Mouse (Mus musculus): ENCODE data around the gene Slc51a. TPM values are rescaled to one million over a fixed set of nuclear protein-coding genes. Genes with fewer than 3 reads are reported as not detected.
"Not testable (repeated sequence)": the region's sequence is repeated elsewhere in the genome, so short reads cannot be mapped to it uniquely, and the experiment has no call there.

Slc51a gene
- polyA plus RNA-seq, 1 experiment from 2014 or later = 2.4 TPM

GRCm38 (mm10) chr16:32446563-32447138 is 41.0 kb downstream of the Slc51a start:
- no peaks in the 10 kb centered on the region for H3K27me3 ChIP-seq (ENCODE audit: control insufficient read depth, insufficient read depth, low read length)
- H3K36me3 ChIP-seq (ENCODE audit: control insufficient read depth, insufficient read depth) = 0 out of 2 replicates have a peak, but pooled peaks cover 2% of the 10 kb centered on the region
- no peaks in the 10 kb centered on the region for H3K9me3 ChIP-seq (replicated peaks; ENCODE audit: control insufficient read depth, low read length)
- H3K4me3 ChIP-seq (ENCODE audit: low read length) = no peak overlapping the region
- H3K4me2 ChIP-seq (ENCODE audit: low read depth, low read length) = no peak overlapping the region
- no peak overlapping the region for H3K9ac ChIP-seq (ENCODE audit: low read length)
- WGBS = 47% methylated on average over 2 of the region's 2 CpGs
- ATAC-seq (replicated peaks; ENCODE audit: extremely low read depth, insufficient read depth, low FRiP score) = no peak
- H3K27ac ChIP-seq (ENCODE audit: low read length) = no peak overlapping the region
- H3K4me1 ChIP-seq (ENCODE audit: control insufficient read depth, insufficient read depth, low read length) = peaks cover 7% of the 10 kb centered on the region; the same call in 1 of the 2 replicates

- ATAC-seq (replicated peaks; ENCODE audit: extremely low read depth, insufficient read depth, low FRiP score) = no peak
- H3K9ac ChIP-seq (ENCODE audit: low read length) = no peak overlapping the region
Measured at GRCm38 (mm10) chr16:32445558-32445957, 42.1 kb downstream of the Slc51a start.

GRCm38 (mm10) chr16:32444615-32445014 is 43.1 kb downstream of the Slc51a start:
- not testable (repeated sequence) for H3K4me1 ChIP-seq (ENCODE audit: control insufficient read depth, insufficient read depth, low read length); H3K27me3 ChIP-seq (ENCODE audit: control insufficient read depth, insufficient read depth, low read length); H3K9ac ChIP-seq (ENCODE audit: low read length); H3K4me2 ChIP-seq (ENCODE audit: low read depth, low read length); ATAC-seq (replicated peaks; ENCODE audit: extremely low read depth, insufficient read depth, low FRiP score); H3K36me3 ChIP-seq (ENCODE audit: control insufficient read depth, insufficient read depth); H3K9me3 ChIP-seq (replicated peaks; ENCODE audit: control insufficient read depth, low read length); H3K27ac ChIP-seq (ENCODE audit: low read length); H3K4me3 ChIP-seq (ENCODE audit: low read length)
- 78% methylated on average over 3 of the region's 3 CpGs for WGBS

More at GRCm38 (mm10) chr16:32445558-32445957, 42.1 kb downstream of the Slc51a start:
- Histone ChIP-seq H3K9me3 (replicated peaks; ENCODE audit: control insufficient read depth, low read length) (no peaks in the 10 kb centered on the region), H3K27ac (ENCODE audit: low read length) (no peak overlapping the region), H3K4me1 (ENCODE audit: control insufficient read depth, insufficient read depth, low read length) (peaks cover 7% of the 10 kb centered on the region; the same call in 1 of the 2 replicates), H3K4me2 (ENCODE audit: low read depth, low read length) (no peak overlapping the region), H3K4me3 (ENCODE audit: low read length) (no peak overlapping the region), H3K27me3 (ENCODE audit: control insufficient read depth, insufficient read depth, low read length) (no peaks in the 10 kb centered on the region), H3K36me3 (ENCODE audit: control insufficient read depth, insufficient read depth) (0 out of 2 replicates have a peak, but pooled peaks cover 2% of the 10 kb centered on the region)
- WGBS = 88% methylated on average over 1 of the region's 1 CpGs

GRCm38 (mm10) chr16:32441432-32441831 is 46.2 kb downstream of the Slc51a start:
- Histone ChIP-seq H3K9ac (ENCODE audit: low read length) (no peak overlapping the region), H3K4me3 (ENCODE audit: low read length) (no peak overlapping the region), H3K4me1 (ENCODE audit: control insufficient read depth, insufficient read depth, low read length) (peaks cover 4% of the 10 kb centered on the region), H3K36me3 (ENCODE audit: control insufficient read depth, insufficient read depth) (no peaks in the 10 kb centered on the region), H3K27me3 (ENCODE audit: control insufficient read depth, insufficient read depth, low read length) (no peaks in the 10 kb centered on the region), H3K27ac (ENCODE audit: low read length) (no peak overlapping the region), H3K9me3 (replicated peaks; ENCODE audit: control insufficient read depth, low read length) (no peaks in the 10 kb centered on the region), H3K4me2 (ENCODE audit: low read depth, low read length) (no peak overlapping the region)
- 74% methylated on average over 3 of the region's 3 CpGs for WGBS
- ATAC-seq (replicated peaks; ENCODE audit: extremely low read depth, insufficient read depth, low FRiP score) = no peak

- Histone ChIP-seq H3K4me1 (ENCODE audit: control insufficient read depth, insufficient read depth, low read length) (peaks cover 13% of the 10 kb centered on the region), H3K36me3 (ENCODE audit: control insufficient read depth, insufficient read depth) (no peaks in the 10 kb centered on the region), H3K4me2 (ENCODE audit: low read depth, low read length) (no peak overlapping the region), H3K27me3 (ENCODE audit: control insufficient read depth, insufficient read depth, low read length) (no peaks in the 10 kb centered on the region), H3K9me3 (replicated peaks; ENCODE audit: control insufficient read depth, low read length) (no peaks in the 10 kb centered on the region), H3K4me3 (ENCODE audit: low read length) (no peak overlapping the region), H3K9ac (ENCODE audit: low read length) (no peak overlapping the region), H3K27ac (ENCODE audit: low read length) (no peak overlapping the region)
- no peak for ATAC-seq (replicated peaks; ENCODE audit: extremely low read depth, insufficient read depth, low FRiP score)
- 89% methylated on average over 1 of the region's 1 CpGs for WGBS
Measured at GRCm38 (mm10) chr16:32437266-32437665, 50.4 kb downstream of the Slc51a start.

GRCm38 (mm10) chr16:32436657-32437056 is 51.0 kb downstream of the Slc51a start:
- H3K27me3 ChIP-seq (ENCODE audit: control insufficient read depth, insufficient read depth, low read length) = no peaks in the 10 kb centered on the region
- no peak overlapping the region for H3K4me2 ChIP-seq (ENCODE audit: low read depth, low read length)
- H3K9me3 ChIP-seq (replicated peaks; ENCODE audit: control insufficient read depth, low read length) = no peaks in the 10 kb centered on the region
- no peak overlapping the region for H3K27ac ChIP-seq (ENCODE audit: low read length)
- no peaks in the 10 kb centered on the region for H3K36me3 ChIP-seq (ENCODE audit: control insufficient read depth, insufficient read depth)
- no peak overlapping the region for H3K9ac ChIP-seq (ENCODE audit: low read length)
- peaks cover 19% of the 10 kb centered on the region for H3K4me1 ChIP-seq (ENCODE audit: control insufficient read depth, insufficient read depth, low read length)
- ATAC-seq (replicated peaks; ENCODE audit: extremely low read depth, insufficient read depth, low FRiP score) = no peak
- no peak overlapping the region for H3K4me3 ChIP-seq (ENCODE audit: low read length)
- WGBS = 32% methylated on average over 1 of the region's 1 CpGs

- no peaks in the 10 kb centered on the region for H3K9me3 ChIP-seq (replicated peaks; ENCODE audit: control insufficient read depth, low read length)
- H3K4me1 ChIP-seq (ENCODE audit: control insufficient read depth, insufficient read depth, low read length) = peaks cover 25% of the 10 kb centered on the region
- H3K4me3 ChIP-seq (ENCODE audit: low read length) = no peak overlapping the region
- no peak overlapping the region for H3K9ac ChIP-seq (ENCODE audit: low read length)
- H3K27ac ChIP-seq (ENCODE audit: low read length) = no peak overlapping the region
- no peaks in the 10 kb centered on the region for H3K36me3 ChIP-seq (ENCODE audit: control insufficient read depth, insufficient read depth)
- no peak for ATAC-seq (replicated peaks; ENCODE audit: extremely low read depth, insufficient read depth, low FRiP score)
- no peaks in the 10 kb centered on the region for H3K27me3 ChIP-seq (ENCODE audit: control insufficient read depth, insufficient read depth, low read length)
- H3K4me2 ChIP-seq (ENCODE audit: low read depth, low read length) = no peak overlapping the region
Measured at GRCm38 (mm10) chr16:32434691-32435090, 53.0 kb downstream of the Slc51a start.

GRCm38 (mm10) chr16:32434066-32434465 is 53.6 kb downstream of the Slc51a start:
- H3K27ac ChIP-seq (ENCODE audit: low read length) = peak overlapping the region; percentile 27; the same call in 1 of the 2 replicates

GRCm38 (mm10) chr16:32433138-32433537 is 54.5 kb downstream of the Slc51a start:
- Histone ChIP-seq H3K9me3 (replicated peaks; ENCODE audit: control insufficient read depth, low read length) (no peaks in the 10 kb centered on the region), H3K27ac (ENCODE audit: low read length) (no peak overlapping the region), H3K27me3 (ENCODE audit: control insufficient read depth, insufficient read depth, low read length) (no peaks in the 10 kb centered on the region), H3K4me3 (ENCODE audit: low read length) (no peak overlapping the region), H3K4me1 (ENCODE audit: control insufficient read depth, insufficient read depth, low read length) (peaks cover 26% of the 10 kb centered on the region), H3K36me3 (ENCODE audit: control insufficient read depth, insufficient read depth) (no peaks in the 10 kb centered on the region), H3K4me2 (ENCODE audit: low read depth, low read length) (no peak overlapping the region), H3K9ac (ENCODE audit: low read length) (no peak overlapping the region)
- ATAC-seq (replicated peaks; ENCODE audit: extremely low read depth, insufficient read depth, low FRiP score) = no peak
- WGBS = 76% methylated on average over 2 of the region's 2 CpGs

More at GRCm38 (mm10) chr16:32434066-32434465, 53.6 kb downstream of the Slc51a start:
- H3K4me2 ChIP-seq (ENCODE audit: low read depth, low read length) = peak overlapping the region; percentile 56
- ATAC-seq (replicated peaks; ENCODE audit: extremely low read depth, insufficient read depth, low FRiP score) = peak; percentile 25; the same call in 1 of the 2 replicates
- H3K9me3 ChIP-seq (replicated peaks; ENCODE audit: control insufficient read depth, low read length) = no peaks in the 10 kb centered on the region
- H3K9ac ChIP-seq (ENCODE audit: low read length) = peak overlapping the region; percentile 28; the same call in 1 of the 2 replicates
- peaks cover 26% of the 10 kb centered on the region for H3K4me1 ChIP-seq (ENCODE audit: control insufficient read depth, insufficient read depth, low read length)
- 24% methylated on average over 6 of the region's 6 CpGs for WGBS
- no peak overlapping the region for H3K4me3 ChIP-seq (ENCODE audit: low read length)
- H3K36me3 ChIP-seq (ENCODE audit: control insufficient read depth, insufficient read depth) = no peaks in the 10 kb centered on the region
- H3K27me3 ChIP-seq (ENCODE audit: control insufficient read depth, insufficient read depth, low read length) = no peaks in the 10 kb centered on the region

Data from heart, embryonic 16.5 days (tissue).